Comparison of ENCODE assay signal across 8 mouse cellular contexts in the genomic region with DNA sequence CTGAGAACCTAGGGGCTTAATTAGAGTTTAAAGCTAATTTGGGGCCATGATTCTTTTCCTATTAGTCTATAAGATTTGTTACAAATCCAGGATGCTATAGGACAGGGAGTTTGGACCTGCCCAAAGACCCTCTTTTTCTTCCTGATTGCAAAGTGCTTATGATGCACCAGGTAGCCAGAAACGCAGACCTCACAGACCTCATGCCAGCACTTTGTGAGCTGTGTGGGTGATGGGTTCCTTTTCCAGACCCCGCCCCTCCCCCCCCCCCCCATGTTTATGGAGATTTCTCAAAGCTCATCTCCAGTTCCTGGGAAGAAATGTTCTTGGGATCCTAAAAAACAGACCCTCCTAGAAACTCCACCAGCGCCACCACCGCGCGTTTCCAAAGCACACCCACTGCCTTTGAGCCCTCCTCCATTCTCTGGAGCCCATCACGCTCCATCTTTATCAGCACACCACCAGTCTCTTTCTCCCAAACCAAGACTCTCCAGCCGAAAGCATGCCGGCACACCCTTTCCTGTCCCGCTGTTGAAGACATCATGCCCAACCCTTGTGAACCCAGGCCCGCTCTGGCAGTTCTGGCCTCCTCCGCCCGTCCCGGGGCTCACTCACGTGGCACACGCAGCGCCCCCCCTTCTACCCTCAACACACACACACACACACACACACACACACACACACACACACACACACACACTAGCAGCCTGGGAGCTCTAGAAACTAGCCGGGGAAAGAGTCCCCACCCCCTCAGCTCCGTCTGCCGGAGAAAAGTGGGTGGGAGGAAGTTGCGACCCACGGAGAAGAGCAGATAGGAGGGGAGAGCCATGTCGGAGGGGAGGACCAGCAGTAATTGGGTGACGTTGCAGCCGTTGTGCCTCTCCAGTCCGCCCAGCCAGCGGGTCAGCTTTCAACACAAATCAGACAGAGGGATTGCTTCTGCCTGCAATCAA. TPM values are rescaled to one million over a fixed set of nuclear protein-coding genes. Genes with fewer than 3 reads are reported as not detected.
A peak's percentile ranks its signal among the peaks of the same experiment; 100 is the strongest.
DNase-seq lines count a peak whose midpoint lies in the region; ATAC-seq and TF ChIP-seq lines count a peak whose summit lies in the region.

No protein-coding gene starts in this region.

- peak; percentile 31; the same call in 1 of the 2 replicates for TF ChIP-seq POLR2A in embryonic fibroblast, embryonic 13.5 days (IDR thresholded peaks at IDR 0.05; ENCODE audit: low read depth, low read length)
- 0 out of 2 replicates have a peak, but pooled peaks have one; percentile 6 for TF ChIP-seq POLR2A in limb, embryonic 14.5 days (IDR thresholded peaks at IDR 0.05; ENCODE audit: borderline replicate concordance, extremely low read depth, insufficient read depth, insufficient read length)

- peak overlapping the region; percentile 71 for H3K9ac ChIP-seq in limb, embryonic 14.5 days (ENCODE audit: low read depth, low read length, severe bottlenecking)
- peak overlapping the region; percentile 65 for H3K9ac ChIP-seq in midbrain, embryonic 14.5 days (replicated peaks; ENCODE audit: low read length)

- peak; percentile 88 for ATAC-seq in limb, embryonic 14.5 days (ENCODE audit: low FRiP score, low read depth)
- ATAC-seq in midbrain, embryonic 14.5 days (ENCODE audit: low FRiP score, low TSS enrichment): peak; percentile 91

- WGBS in limb, embryonic 14.5 days: under 1% methylated on average over 26 of the region's 27 CpGs
- 2% methylated on average over 27 of the region's 27 CpGs for WGBS in midbrain, embryonic 14.5 days

- peak; percentile 95 for DNase-seq in A20 (ENCODE audit: low read depth, low spot score)
- DNase-seq in brain, adult 2 months (ENCODE audit: low read depth, low spot score): peak; percentile 91
- peak; percentile 77 to 84 for DNase-seq in heart, adult 9 months (ENCODE audit: low spot score in 2 of 2)
- peak; percentile 20 to 24 for DNase-seq in kidney, adult 8-10 months
- DNase-seq in limb, embryonic 14.5 days (ENCODE audit: low spot score): peak; percentile 75
- DNase-seq in midbrain, embryonic 14.5 days: peak; percentile 81
- peak; percentile 46 to 66 for DNase-seq in spleen, postnatal 4 days (ENCODE audit: low spot score in 2 of 2)

- peak overlapping the region; percentile 39 for H3K4me3 ChIP-seq in embryonic fibroblast, embryonic 13.5 days (ENCODE audit: insufficient read depth, low read length)
- peak overlapping the region; percentile 48 for H3K4me3 ChIP-seq in limb, embryonic 14.5 days (replicated peaks; ENCODE audit: low read length)
- H3K4me3 ChIP-seq in midbrain, embryonic 14.5 days (replicated peaks; ENCODE audit: low read depth, low read length): peak overlapping the region; percentile 47

- peak overlapping the region; percentile 2; the same call in 1 of the 2 replicates for H3K27ac ChIP-seq in embryonic fibroblast, embryonic 13.5 days (ENCODE audit: insufficient read depth, low read length)
- peak overlapping the region; percentile 76 for H3K27ac ChIP-seq in limb, embryonic 14.5 days (replicated peaks; ENCODE audit: low read depth, low read length)
- H3K27ac ChIP-seq in midbrain, embryonic 14.5 days (replicated peaks; ENCODE audit: low read depth, low read length): peak overlapping the region; percentile 64

- no peaks in the 10 kb centered on the region for H3K9me3 ChIP-seq in limb, embryonic 14.5 days (ENCODE audit: control insufficient read depth, low read length)
- no peaks in the 10 kb centered on the region for H3K9me3 ChIP-seq in midbrain, embryonic 14.5 days (ENCODE audit: control insufficient read depth, low read length)

- TF ChIP-seq CTCF in embryonic fibroblast, embryonic 13.5 days (IDR thresholded peaks at IDR 0.05; ENCODE audit: borderline replicate concordance, insufficient read depth, low read length): no peak

- peak overlapping the region; percentile 63 for H3K4me2 ChIP-seq in limb, embryonic 14.5 days (replicated peaks; ENCODE audit: low read depth, low read length, severe bottlenecking)
- H3K4me2 ChIP-seq in midbrain, embryonic 14.5 days (ENCODE audit: low read length): peak overlapping the region; percentile 52

- no peaks in the 10 kb centered on the region for H3K27me3 ChIP-seq in limb, embryonic 14.5 days (ENCODE audit: control insufficient read depth, insufficient read depth, low read length)
- H3K27me3 ChIP-seq in midbrain, embryonic 14.5 days (ENCODE audit: control insufficient read depth, insufficient read depth, low read length): no peaks in the 10 kb centered on the region

- no peaks in the 10 kb centered on the region for H3K36me3 ChIP-seq in limb, embryonic 14.5 days (ENCODE audit: control insufficient read depth, insufficient read depth, low read length)
- no peaks in the 10 kb centered on the region for H3K36me3 ChIP-seq in midbrain, embryonic 14.5 days (ENCODE audit: control insufficient read depth, insufficient read depth, low read length)

- no peaks in the 10 kb centered on the region for H3K4me1 ChIP-seq in embryonic fibroblast, embryonic 13.5 days (ENCODE audit: control insufficient read depth, insufficient read depth, low read length)
- H3K4me1 ChIP-seq in limb, embryonic 14.5 days (ENCODE audit: control insufficient read depth, insufficient read depth, low read length): no peaks in the 10 kb centered on the region
- H3K4me1 ChIP-seq in midbrain, embryonic 14.5 days (ENCODE audit: control insufficient read depth, insufficient read depth, low read length): no peaks in the 10 kb centered on the region

RNA-seq across cellular contexts. Expression of a gene that starts 14.1 kb away (rescaled TPM):
- 11.4 and 25.2 TPM in 2 replicates for polyA plus RNA-seq in embryonic fibroblast, embryonic 13.5 days (2011; ENCODE audit: insufficient read length, low read depth, missing spikeins)
- polyA plus RNA-seq in limb, embryonic 14.5 days (2012; rRNA removed): 50.0 and 59.3 TPM in 2 replicates
- 137 and 158 TPM in 2 replicates for polyA plus RNA-seq in limb, embryonic 14.5 days (2014; fragmentation: Nextera tagmentation; extraction: Ambion mirVana)
- polyA plus RNA-seq in midbrain, embryonic 14.5 days (2014; fragmentation: Nextera tagmentation; extraction: Ambion mirVana): 25.0 and 27.8 TPM in 2 replicates

Comparison
In these comparisons a context has a peak if more than half of its experiments do, and no peak if none do; other contexts are left out.
1. Peak in every context shown above with its lines: DNase-seq, ATAC-seq, H3K4me3 ChIP-seq and H3K27ac ChIP-seq.
2. DNase-seq: peak in every context shown above with its lines; median percentile 95 in A20; 91 in brain, adult 2 months; 81 in midbrain, embryonic 14.5 days; 80 in heart, adult 9 months; 75 in limb, embryonic 14.5 days; 56 in spleen, postnatal 4 days; 22 in kidney, adult 8-10 months.
3. H3K27ac ChIP-seq: peak in every context shown above with its lines; median percentile 76 in limb, embryonic 14.5 days; 64 in midbrain, embryonic 14.5 days; 2 in embryonic fibroblast, embryonic 13.5 days.